Mouse (Mus musculus) midbrain, embryonic 10.5 days (tissue): Measurements from ENCODE around the gene Macrod2. TPM values are rescaled to one million over a fixed set of nuclear protein-coding genes. Genes with fewer than 3 reads are reported as not detected.

ENCODE experiments used
- DNase-seq: peaks from one replicate; pipeline ENCODE4 v3.0.0-alpha.2; 2017; ENCODE audit warnings: low spot score
- H3K27ac ChIP-seq: fragments of 300-500 bp; sonication (generic); replicated peaks from 2 replicates; pipeline ENCODE4 v1.5.1; 2016; ENCODE audit warnings: mild to moderate bottlenecking
- H3K27me3 ChIP-seq: fragments of 300-500 bp; sonication (generic); 2 replicates; pipeline ENCODE4 v1.6.1; 2016; ENCODE audit warnings: low read depth, mild to moderate bottlenecking; ENCODE audit not compliant: poor library complexity, severe bottlenecking
- H3K36me3 ChIP-seq: fragments of 300-500 bp; sonication (generic); 2 replicates; pipeline ENCODE4 v1.6.1; 2016; ENCODE audit warnings: mild to moderate bottlenecking, moderate library complexity
- H3K4me1 ChIP-seq: fragments of 300-500 bp; sonication (generic); 2 replicates; pipeline ENCODE4 v1.6.1; 2016
- H3K4me3 ChIP-seq: fragments of 300-500 bp; sonication (generic); 2 replicates; pipeline ENCODE4 v1.5.1; 2016; ENCODE audit warnings: mild to moderate bottlenecking, moderate library complexity
- H3K9me3 ChIP-seq: fragments of 300-500 bp; sonication (generic); replicated peaks from 2 replicates; pipeline ENCODE4 v1.6.1; 2016; ENCODE audit warnings: mild to moderate bottlenecking
- WGBS: fragments of 180-500 bp; shearing (Covaris S2); methylation state at CpG from one replicate; pipeline ENCODE4 v1.1.7; 2016; 5-methylcytosine and 5-hydroxymethylcytosine counted together
- polyA plus RNA-seq: library from polyadenylated mRNA; unstranded; fragments of >200 nt; fragmentation: Nextera tagmentation; extraction: Ambion mirVana; gene quantifications from 2 replicates; pipeline ENCODE4 v1.2.1, GENCODE M21; 2016

Macrod2 gene
- polyA plus RNA-seq, 1 experiment from 2014 or later: 39.4 TPM

DNA sequence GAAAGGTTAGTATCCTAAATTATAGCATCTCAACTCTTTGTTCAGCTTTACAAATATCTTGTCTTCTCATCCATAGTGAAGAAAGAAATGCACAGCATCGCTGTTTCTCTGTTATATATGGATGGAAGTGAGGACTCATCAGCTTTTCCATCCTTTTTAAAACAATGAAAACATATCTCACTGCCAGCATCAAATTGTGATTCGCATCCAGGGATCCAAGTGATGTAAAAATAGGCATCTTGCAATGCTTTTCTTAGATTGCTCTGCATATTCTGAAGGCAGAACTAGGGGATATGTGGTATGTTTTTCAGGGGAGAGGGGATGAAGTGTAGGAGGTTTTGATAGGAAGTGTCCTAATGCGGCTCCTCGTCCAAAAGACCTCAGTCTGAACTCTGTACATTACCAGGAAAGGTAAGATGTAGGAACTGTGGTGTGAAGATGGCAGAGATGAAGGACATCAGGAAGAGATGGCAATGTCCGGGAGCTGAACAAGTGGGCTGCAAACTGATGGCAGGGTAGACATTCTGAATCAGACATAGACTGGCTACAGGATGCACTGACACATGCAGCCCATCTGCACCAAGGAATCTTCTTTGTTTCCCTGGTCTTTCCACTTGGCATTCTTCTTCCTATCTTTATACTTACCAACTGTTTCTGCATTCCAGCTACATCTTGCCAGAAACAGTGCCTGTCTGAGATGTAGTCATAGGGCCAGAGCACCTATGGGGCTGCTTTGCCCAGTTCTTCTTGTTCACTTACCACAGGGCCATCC, 1341.8 kb downstream of the Macrod2 start:
- no peaks in the 10 kb centered on the region for H3K4me1 ChIP-seq
- 91% methylated on average over 5 of the region's 5 CpGs for WGBS

DNA sequence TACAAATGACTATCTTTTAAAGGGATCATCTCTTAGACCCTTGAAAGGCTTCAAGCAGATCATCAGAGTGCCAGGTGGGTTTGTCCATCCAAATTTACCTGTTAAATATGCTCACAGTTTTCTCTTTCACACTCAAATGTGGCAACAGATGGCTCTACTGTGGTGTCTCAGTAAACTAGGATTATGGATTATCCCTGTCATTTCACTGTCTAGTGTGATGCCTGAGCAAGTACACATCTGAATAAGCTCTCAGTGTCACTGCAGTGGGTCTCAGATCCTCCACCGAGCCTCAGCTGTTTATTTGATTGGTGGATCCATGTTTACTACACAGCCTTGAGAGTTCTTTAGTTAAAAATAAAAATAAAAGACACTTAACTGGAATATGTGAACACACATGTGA, 1343.6 kb downstream of the Macrod2 start:
- 81% methylated on average over 1 of the region's 1 CpGs for WGBS
- Histone ChIP-seq H3K27ac (no peak overlapping the region), H3K4me1 (no peaks in the 10 kb centered on the region)

More for the DNA sequence above, 1341.8 kb downstream of the Macrod2 start:
- no peak overlapping the region for H3K27ac ChIP-seq
- no peaks in the 10 kb centered on the region for H3K36me3 ChIP-seq
- H3K9me3 ChIP-seq: no peaks in the 10 kb centered on the region
- H3K27me3 ChIP-seq: no peaks in the 10 kb centered on the region
- H3K4me3 ChIP-seq: no peak overlapping the region
- DNase-seq: no peak

DNA sequence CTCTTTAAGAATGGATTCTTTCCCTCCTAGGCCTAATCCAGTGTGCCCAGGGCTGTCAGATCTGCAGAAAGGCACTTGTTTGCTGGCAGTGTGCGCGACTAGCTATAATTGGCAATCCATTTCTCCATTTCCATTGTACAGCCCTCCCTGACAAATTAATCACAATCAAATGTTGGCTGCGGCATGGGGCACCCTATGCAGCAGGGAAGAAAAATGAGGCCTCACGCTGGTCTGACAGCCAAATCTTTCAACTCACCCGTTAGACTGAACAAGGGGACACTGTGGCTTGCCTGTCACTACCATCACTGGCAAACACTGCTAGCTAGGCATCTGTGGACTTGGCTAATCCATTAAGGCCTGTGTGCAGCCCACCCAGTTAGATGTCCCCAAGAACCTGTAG, 1345.2 kb downstream of the Macrod2 start:
- no peak overlapping the region for H3K27ac ChIP-seq
- H3K27me3 ChIP-seq: no peaks in the 10 kb centered on the region
- H3K36me3 ChIP-seq: no peaks in the 10 kb centered on the region
- DNase-seq: no peak
- no peak overlapping the region for H3K4me3 ChIP-seq
- H3K4me1 ChIP-seq: no peaks in the 10 kb centered on the region
- no peaks in the 10 kb centered on the region for H3K9me3 ChIP-seq
- WGBS: 91% methylated on average over 5 of the region's 5 CpGs

More for the DNA sequence above, 1343.6 kb downstream of the Macrod2 start:
- H3K9me3 ChIP-seq: no peaks in the 10 kb centered on the region
- H3K36me3 ChIP-seq: no peaks in the 10 kb centered on the region
- H3K4me3 ChIP-seq: no peak overlapping the region
- no peaks in the 10 kb centered on the region for H3K27me3 ChIP-seq
- DNase-seq: no peak

DNA sequence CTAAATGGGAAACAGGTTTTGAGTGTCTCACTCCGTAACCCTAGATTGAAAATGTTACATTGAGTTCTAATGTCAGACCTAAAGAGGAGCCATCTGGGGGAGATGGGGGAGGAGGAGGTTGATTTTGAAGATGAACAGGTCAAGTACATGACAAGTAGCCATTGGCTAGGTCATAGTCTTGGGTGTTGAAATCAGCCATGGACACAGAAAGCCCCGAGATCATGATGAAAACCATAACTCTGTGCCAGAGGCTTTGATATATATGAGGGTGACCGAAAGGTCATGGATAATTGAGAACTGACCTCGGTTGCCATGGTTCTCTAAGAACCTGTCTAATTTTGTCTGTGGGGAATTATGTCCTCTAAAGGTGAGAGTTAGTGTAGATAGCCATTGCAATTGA, 1405.1 kb downstream of the Macrod2 start:
- H3K27ac ChIP-seq: no peak overlapping the region
- no peaks in the 10 kb centered on the region for H3K36me3 ChIP-seq
- H3K4me1 ChIP-seq: no peaks in the 10 kb centered on the region
- no peaks in the 10 kb centered on the region for H3K9me3 ChIP-seq
- 82% methylated on average over 4 of the region's 4 CpGs for WGBS
- H3K27me3 ChIP-seq: no peaks in the 10 kb centered on the region
- no peak for DNase-seq
- no peak overlapping the region for H3K4me3 ChIP-seq

DNA sequence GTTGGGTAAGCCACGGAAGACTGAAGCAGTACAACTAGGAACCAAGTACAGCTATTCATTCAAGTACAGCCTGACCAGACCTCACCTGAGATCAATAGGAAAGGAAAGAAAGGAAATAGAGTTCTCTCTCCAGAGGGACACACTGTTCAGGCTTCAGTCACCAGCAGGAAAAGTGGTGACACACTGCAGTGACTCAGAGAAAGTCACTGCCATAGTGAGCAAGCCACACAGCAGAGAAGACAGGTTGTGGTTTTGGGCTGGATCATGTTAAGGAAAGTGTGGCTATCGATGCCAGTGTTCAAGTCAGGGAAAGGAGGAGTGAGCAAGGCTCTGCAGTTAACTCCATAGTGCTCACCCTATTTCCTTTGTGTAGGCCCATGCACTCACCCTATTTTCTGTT, 1405.8 kb downstream of the Macrod2 start:
- no peaks in the 10 kb centered on the region for H3K27me3 ChIP-seq
- no peaks in the 10 kb centered on the region for H3K9me3 ChIP-seq
- WGBS: 73% methylated on average over 2 of the region's 2 CpGs
- no peak for DNase-seq
- H3K27ac ChIP-seq: no peak overlapping the region
- no peaks in the 10 kb centered on the region for H3K36me3 ChIP-seq
- no peak overlapping the region for H3K4me3 ChIP-seq
- no peaks in the 10 kb centered on the region for H3K4me1 ChIP-seq

DNA sequence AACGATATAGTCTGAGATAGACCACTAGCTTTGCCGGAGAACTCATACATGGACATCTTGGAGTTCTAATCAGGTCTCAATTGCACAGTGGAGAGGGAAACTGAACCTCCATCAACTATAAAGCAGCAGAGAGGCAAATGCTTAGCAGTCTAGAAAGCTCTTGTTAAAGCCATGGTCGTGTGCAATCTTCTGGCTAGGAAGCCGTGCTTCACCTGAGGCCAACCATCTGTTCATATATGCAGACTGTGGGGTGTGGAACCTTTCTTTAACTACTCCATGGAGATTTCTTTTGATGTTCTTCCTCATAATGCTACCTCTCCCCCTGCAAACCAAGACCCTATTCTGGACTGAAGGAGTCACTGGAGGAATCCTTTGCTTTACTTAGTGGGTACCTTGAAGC, 1421.2 kb downstream of the Macrod2 start:
- Histone ChIP-seq H3K36me3 (no peaks in the 10 kb centered on the region), H3K27ac (no peak overlapping the region), H3K4me3 (no peak overlapping the region), H3K27me3 (no peaks in the 10 kb centered on the region), H3K4me1 (no peaks in the 10 kb centered on the region), H3K9me3 (no peaks in the 10 kb centered on the region)
- DNase-seq: no peak
- WGBS: 94% methylated on average over 4 of the region's 4 CpGs

DNA sequence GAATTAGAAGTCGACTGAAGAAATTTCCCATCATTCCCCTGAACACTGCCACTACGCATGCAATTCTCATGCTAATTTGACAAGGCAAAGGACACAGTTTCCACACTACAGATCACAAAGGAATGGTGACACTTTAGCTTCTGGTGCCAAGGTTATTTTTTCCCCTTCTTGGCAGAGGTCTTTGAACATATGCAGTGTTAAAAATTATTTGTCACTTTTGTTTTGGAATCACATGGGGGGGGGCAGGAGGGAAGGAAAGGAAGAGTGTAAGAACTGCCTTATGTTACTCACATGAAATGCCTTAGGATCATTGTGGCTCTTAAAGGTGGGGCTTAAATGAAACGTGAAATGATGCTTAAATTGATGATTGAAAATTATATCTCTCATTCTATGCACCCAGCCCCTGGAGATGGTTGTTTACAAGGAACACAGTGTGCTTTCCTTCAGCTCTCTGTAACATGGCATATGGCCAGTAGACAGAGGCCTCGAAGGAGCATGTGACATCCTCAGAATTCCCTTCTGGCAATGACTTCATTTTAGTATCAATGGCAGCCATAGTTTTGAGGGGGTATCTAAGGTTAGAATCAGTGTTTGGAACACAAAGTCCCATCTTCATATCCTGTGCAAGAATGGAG, 1422.6 kb downstream of the Macrod2 start:
- Histone ChIP-seq H3K27me3 (no peaks in the 10 kb centered on the region), H3K9me3 (no peaks in the 10 kb centered on the region), H3K36me3 (no peaks in the 10 kb centered on the region), H3K27ac (no peak overlapping the region), H3K4me3 (no peak overlapping the region), H3K4me1 (no peaks in the 10 kb centered on the region)
- no peak for DNase-seq
- WGBS: 81% methylated on average over 4 of the region's 4 CpGs

DNA sequence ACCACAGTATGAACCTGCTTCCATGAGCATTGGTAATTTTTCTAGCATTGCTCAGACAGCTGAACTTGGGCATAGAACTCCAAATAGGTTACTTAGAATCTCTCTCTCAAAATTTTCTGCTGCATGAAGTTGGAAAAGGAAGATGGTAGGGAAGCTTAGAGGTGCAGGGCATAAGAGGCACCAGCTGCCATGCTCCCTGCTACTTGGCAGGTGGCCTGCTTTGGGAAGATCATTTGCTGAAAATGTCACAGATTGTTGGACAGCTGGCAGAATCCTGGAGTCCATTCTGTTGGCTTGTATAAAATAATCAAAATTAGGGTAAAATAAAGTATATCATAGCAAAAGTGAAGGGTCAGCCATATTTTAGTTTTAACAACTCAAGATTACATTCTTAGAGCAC, 1425.7 kb downstream of the Macrod2 start:
- H3K27me3 ChIP-seq: no peaks in the 10 kb centered on the region
- H3K4me1 ChIP-seq: no peaks in the 10 kb centered on the region
- no peaks in the 10 kb centered on the region for H3K9me3 ChIP-seq
- no peak overlapping the region for H3K27ac ChIP-seq
- no peak for DNase-seq
- H3K4me3 ChIP-seq: no peak overlapping the region
- no peaks in the 10 kb centered on the region for H3K36me3 ChIP-seq

DNA sequence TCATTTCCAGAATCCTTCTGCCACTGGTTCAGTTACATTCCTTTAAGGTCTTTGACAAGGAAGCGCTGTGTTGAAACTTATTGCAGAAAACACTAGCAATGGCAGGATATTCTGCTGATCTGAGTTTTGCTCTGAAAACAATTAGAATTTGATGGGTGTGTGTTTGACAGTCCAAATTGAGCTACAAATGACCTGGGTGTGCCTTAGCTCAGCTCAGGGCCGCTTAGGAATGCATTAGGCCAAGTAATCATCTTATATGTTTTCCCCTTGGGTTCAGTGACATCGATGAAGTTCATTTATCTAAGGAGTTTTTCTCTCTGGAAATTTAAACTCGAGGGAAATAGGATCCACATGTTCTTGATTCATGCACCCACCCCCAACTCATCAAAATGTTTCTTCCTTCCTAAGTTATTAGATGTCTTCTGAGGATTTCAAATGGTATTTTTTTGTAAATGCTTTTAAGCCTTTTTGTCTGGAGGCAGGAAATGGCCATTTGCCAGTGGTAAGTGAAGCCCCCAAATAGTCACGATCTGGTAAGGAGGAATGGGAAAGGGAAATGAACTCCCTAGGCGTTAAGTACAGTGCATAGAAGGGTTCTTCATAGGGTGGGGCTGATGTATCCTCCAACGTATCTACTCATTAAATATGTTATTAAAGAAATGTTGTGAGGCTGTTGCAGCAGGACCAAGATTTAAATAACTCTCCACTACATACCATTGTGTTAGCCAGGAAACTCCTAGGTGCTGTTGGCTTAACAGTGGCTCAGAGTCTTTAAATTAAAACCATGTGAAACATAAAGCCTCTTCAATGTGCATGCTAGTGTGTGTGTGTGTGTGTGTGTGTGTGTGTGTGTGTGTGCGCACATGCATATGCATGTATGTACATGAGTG, 1430.7 kb downstream of the Macrod2 start:
- Histone ChIP-seq H3K4me1 (no peaks in the 10 kb centered on the region), H3K27me3 (no peaks in the 10 kb centered on the region), H3K36me3 (no peaks in the 10 kb centered on the region), H3K9me3 (no peaks in the 10 kb centered on the region), H3K27ac (no peak overlapping the region), H3K4me3 (no peak overlapping the region)
- 79% methylated on average over 8 of the region's 8 CpGs for WGBS
- no peak for DNase-seq

DNA sequence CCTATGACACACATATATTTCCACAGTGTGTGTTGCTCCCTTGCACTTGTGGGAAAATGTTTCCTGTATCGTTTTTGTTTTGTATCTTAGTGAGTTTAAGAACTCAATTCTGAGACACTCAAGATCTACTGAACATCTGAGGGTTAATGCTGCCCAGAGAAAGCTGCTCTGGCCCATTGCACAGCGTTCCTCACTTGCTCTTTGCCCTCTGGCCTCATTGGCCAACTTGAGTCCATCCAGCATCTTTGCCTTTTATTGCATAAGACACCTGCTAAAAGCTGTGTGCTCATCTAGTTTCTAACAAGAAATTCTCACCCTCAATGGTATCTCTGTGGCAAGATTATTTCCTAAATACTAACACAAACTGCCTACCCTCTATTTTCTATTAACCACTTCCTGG, 1435.4 kb downstream of the Macrod2 start:
- no peak overlapping the region for H3K27ac ChIP-seq
- no peaks in the 10 kb centered on the region for H3K9me3 ChIP-seq
- no peak for DNase-seq
- 90% methylated on average over 2 of the region's 2 CpGs for WGBS
- H3K4me3 ChIP-seq: no peak overlapping the region
- no peaks in the 10 kb centered on the region for H3K4me1 ChIP-seq
- no peaks in the 10 kb centered on the region for H3K27me3 ChIP-seq
- no peaks in the 10 kb centered on the region for H3K36me3 ChIP-seq

DNA sequence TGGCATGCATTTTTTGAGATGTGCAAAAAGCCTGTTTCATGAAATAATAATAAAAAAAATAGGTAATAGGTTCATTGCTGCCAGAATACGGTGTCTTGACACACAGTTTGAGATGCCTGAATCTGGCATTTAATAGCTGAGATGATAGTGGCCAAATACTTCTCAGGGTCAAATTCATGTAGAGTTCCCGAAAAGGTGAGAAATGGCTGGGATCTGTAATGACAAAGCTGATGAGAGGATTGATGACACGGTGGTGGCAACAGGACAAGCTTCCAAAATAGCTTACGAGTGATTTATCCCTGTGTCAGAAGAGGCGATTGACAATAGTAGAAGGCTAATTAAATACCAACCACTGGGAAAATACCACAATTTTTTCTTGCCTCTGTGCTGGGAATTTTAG, 1436.4 kb downstream of the Macrod2 start:
- 95% methylated on average over 5 of the region's 5 CpGs for WGBS
- Histone ChIP-seq H3K36me3 (no peaks in the 10 kb centered on the region), H3K4me3 (no peak overlapping the region), H3K4me1 (no peaks in the 10 kb centered on the region), H3K27ac (no peak overlapping the region), H3K9me3 (no peaks in the 10 kb centered on the region), H3K27me3 (no peaks in the 10 kb centered on the region)
- DNase-seq: no peak

DNA sequence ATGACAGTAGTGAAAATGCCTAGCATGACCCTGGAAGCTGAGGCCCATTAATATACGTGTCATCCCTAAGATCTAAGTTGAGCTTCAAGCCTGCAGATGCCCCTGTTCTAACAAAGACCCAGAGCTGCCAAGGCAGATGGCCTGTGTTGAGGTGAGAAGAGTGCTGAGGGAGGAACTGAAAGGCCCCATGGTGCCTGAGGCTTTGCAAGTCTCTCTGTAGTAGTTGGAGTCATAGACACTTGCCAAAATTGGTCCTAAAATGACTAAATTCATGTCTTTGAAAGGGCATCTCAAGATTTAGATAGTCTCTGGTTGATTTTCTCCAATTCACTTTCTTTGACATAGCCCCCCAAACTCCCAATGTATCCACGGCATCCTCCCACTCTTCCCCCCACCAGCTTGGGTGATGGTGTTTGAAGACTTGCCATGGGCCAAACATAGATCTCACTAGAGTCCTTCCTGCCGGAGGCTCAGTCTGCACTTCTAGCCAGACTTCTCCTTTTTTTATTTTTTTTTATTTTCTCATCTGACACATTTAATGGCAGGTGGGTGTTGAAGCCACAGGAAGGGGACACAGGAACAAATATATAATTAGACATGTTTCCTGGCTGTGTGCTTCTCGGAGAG, 1439.2 kb downstream of the Macrod2 start:
- no peak for DNase-seq
- H3K27me3 ChIP-seq: no peaks in the 10 kb centered on the region
- no peak overlapping the region for H3K27ac ChIP-seq
- H3K36me3 ChIP-seq: no peaks in the 10 kb centered on the region
- H3K4me1 ChIP-seq: no peaks in the 10 kb centered on the region
- WGBS: 89% methylated on average over 4 of the region's 4 CpGs
- no peak overlapping the region for H3K4me3 ChIP-seq
- H3K9me3 ChIP-seq: no peaks in the 10 kb centered on the region
